Mouse (Mus musculus): Measurements from ENCODE around the gene Ap2s1. TPM values are rescaled to one million over a fixed set of nuclear protein-coding genes. Genes with fewer than 3 reads are reported as not detected.
"Not testable (repeated sequence)": the region's sequence is repeated elsewhere in the genome, so short reads cannot be mapped to it uniquely, and the experiment has no call there.

The Ap2s1 gene
- polyA plus RNA-seq, 2 experiments: 271 TPM

DNA sequence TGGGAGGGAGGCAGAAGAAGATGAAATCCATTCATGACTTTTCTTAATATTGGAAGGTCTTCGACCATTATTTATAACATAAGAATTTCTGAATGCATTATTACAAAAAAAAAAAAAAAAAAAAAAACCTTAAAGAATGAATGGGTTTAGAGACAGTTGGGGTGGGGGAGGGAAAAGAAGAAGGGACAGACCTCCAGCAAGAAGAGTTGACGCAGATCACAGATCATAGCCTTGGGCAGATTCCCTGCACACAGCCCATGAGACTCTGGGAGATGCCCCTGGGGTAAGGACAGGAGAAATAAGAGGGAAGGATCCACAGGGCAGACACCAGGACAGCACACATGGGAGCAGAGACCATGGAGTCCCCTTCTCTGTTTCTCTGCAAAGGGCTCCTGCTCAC lies 16.6 kb upstream of the Ap2s1 start, which contains the start of gene Ceacam9:
Ceacam9 (plus strand) TSS at position 301 of the 400 bp plus-strand sequence.
- H3K4me3 ChIP-seq (replicated peaks; ENCODE audit: low read length): no peak within 1 kb of the TSS
- ATAC-seq (ENCODE audit: low FRiP score, low read depth): no peak
- no peaks in the 10 kb centered on the region for H3K4me1 ChIP-seq (ENCODE audit: control insufficient read depth, insufficient read depth, low read length)
- no peaks in the 10 kb centered on the region for H3K27me3 ChIP-seq (ENCODE audit: control insufficient read depth, insufficient read depth, low read length)
- H3K4me2 ChIP-seq (replicated peaks; ENCODE audit: low read depth, low read length, severe bottlenecking): no peak within 1 kb of the TSS
- H3K36me3 ChIP-seq (ENCODE audit: control insufficient read depth, insufficient read depth, low read length): no peaks in the 10 kb centered on the region
- TF ChIP-seq POLR2A (IDR thresholded peaks at IDR 0.05; ENCODE audit: borderline replicate concordance, extremely low read depth, insufficient read depth, insufficient read length): no peak
- DNase-seq (ENCODE audit: low spot score): no peak
- no peak within 1 kb of the TSS for H3K9ac ChIP-seq (ENCODE audit: low read depth, low read length, severe bottlenecking)
- H3K27ac ChIP-seq (replicated peaks; ENCODE audit: low read depth, low read length): no peak within 1 kb of the TSS
- WGBS: 77% methylated on average over 2 of the region's 2 CpGs
- no peaks in the 10 kb centered on the region for H3K9me3 ChIP-seq (ENCODE audit: control insufficient read depth, low read length)

DNA sequence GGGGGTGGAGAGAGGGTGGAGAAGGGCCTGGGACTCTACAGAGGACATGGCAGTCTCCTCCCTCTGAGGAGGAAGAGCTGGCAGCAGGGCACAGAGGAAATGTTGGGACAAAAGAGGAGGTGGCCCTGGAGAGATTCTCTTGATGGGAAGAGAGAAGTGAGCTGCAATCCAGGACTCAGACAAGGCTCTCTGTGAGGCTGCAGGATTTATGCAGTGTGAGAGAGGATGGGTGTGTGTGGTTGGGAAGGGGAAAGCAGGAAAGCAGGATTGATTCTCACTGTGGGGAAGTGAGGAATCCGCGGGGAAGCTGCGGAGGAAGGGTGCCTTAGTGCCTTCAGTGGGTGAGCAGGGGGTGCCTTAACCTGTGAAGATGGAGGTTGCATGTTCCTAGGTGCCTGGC lies 15.7 kb upstream of the Ap2s1 start:
- H3K27ac ChIP-seq (replicated peaks; ENCODE audit: low read depth, low read length); H3K4me1 ChIP-seq (ENCODE audit: control insufficient read depth, insufficient read depth, low read length); ATAC-seq (ENCODE audit: low FRiP score, low read depth); H3K36me3 ChIP-seq (ENCODE audit: control insufficient read depth, insufficient read depth, low read length); DNase-seq (ENCODE audit: low spot score); H3K4me3 ChIP-seq (replicated peaks; ENCODE audit: low read length); H3K9me3 ChIP-seq (ENCODE audit: control insufficient read depth, low read length); H3K9ac ChIP-seq (ENCODE audit: low read depth, low read length, severe bottlenecking); H3K4me2 ChIP-seq (replicated peaks; ENCODE audit: low read depth, low read length, severe bottlenecking); H3K27me3 ChIP-seq (ENCODE audit: control insufficient read depth, insufficient read depth, low read length): not testable (repeated sequence)
- WGBS: 67% methylated on average over 2 of the region's 3 CpGs

DNA sequence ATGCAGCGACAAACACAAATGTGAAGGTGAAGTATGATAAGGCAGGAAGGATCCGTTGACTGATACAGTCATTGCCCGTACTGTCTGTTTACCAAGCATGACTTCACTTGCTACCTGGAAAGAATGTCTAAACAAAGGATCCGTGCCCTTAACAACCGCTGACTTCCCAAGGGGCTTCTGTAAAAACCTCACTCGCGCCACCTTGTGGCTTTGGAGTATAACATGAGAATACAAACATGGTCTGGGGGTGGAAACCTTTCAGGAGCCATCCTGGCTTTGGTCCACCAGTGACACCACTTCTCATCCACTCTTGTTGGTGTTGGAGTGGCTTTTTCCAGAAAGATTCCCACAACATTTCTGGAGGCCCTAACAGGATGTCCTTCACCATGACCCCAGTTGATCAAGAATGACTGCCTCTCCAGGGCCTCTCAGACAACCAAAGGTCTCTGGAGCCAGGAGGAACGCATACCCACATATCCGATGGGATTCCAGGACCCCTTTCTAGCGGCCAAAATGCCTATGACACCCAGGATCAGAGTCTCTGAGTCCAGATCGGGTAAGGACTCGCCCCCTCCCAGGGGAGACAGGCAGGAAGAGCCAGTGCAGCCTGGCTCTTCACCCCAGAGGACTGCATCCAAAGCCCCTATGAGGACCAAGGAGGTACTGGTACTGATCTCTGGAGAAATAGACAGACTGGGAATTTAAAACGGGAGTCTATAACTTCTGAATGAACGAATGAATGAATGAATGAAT lies 9.4 kb upstream of the Ap2s1 start:
- 28% methylated on average over 14 of the region's 14 CpGs for WGBS
- no peak overlapping the region for H3K27ac ChIP-seq (replicated peaks; ENCODE audit: low read depth, low read length)
- no peaks in the 10 kb centered on the region for H3K27me3 ChIP-seq (ENCODE audit: control insufficient read depth, insufficient read depth, low read length)
- H3K9me3 ChIP-seq (ENCODE audit: control insufficient read depth, low read length): no peaks in the 10 kb centered on the region
- no peak overlapping the region for H3K4me3 ChIP-seq (replicated peaks; ENCODE audit: low read length)
- TF ChIP-seq POLR2A (IDR thresholded peaks at IDR 0.05; ENCODE audit: borderline replicate concordance, extremely low read depth, insufficient read depth, insufficient read length): no peak
- H3K36me3 ChIP-seq (ENCODE audit: control insufficient read depth, insufficient read depth, low read length): no peaks in the 10 kb centered on the region
- no peak overlapping the region for H3K9ac ChIP-seq (ENCODE audit: low read depth, low read length, severe bottlenecking)
- H3K4me2 ChIP-seq (replicated peaks; ENCODE audit: low read depth, low read length, severe bottlenecking): peak overlapping the region; percentile 19; the same call in 1 of the 2 replicates
- ATAC-seq (ENCODE audit: low FRiP score, low read depth): peak; percentile 68; the same call in 1 of the 2 replicates
- no peaks in the 10 kb centered on the region for H3K4me1 ChIP-seq (ENCODE audit: control insufficient read depth, insufficient read depth, low read length)
- peak; percentile 72 for DNase-seq (ENCODE audit: low spot score)

GRCm38 (mm10) chr7:16729563-16729962 lies 8.6 kb upstream of the Ap2s1 start:
- H3K4me2 ChIP-seq (replicated peaks; ENCODE audit: low read depth, low read length, severe bottlenecking): peak overlapping the region; percentile 18; the same call in 1 of the 2 replicates
- 0 out of 2 replicates have a peak, but pooled peaks have one; percentile 45 for ATAC-seq (ENCODE audit: low FRiP score, low read depth)
- H3K4me3 ChIP-seq (replicated peaks; ENCODE audit: low read length); H3K36me3 ChIP-seq (ENCODE audit: control insufficient read depth, insufficient read depth, low read length); H3K27me3 ChIP-seq (ENCODE audit: control insufficient read depth, insufficient read depth, low read length); H3K4me1 ChIP-seq (ENCODE audit: control insufficient read depth, insufficient read depth, low read length); H3K9me3 ChIP-seq (ENCODE audit: control insufficient read depth, low read length); H3K27ac ChIP-seq (replicated peaks; ENCODE audit: low read depth, low read length); H3K9ac ChIP-seq (ENCODE audit: low read depth, low read length, severe bottlenecking): not testable (repeated sequence)
- DNase-seq (ENCODE audit: low spot score): peak; percentile 40
- WGBS: 0% methylated on average over 7 of the region's 7 CpGs

GRCm38 (mm10) chr7:16730791-16731190 lies 7.4 kb upstream of the Ap2s1 start:
- TF ChIP-seq POLR2A (IDR thresholded peaks at IDR 0.05; ENCODE audit: borderline replicate concordance, extremely low read depth, insufficient read depth, insufficient read length): no peak
- H3K27me3 ChIP-seq (ENCODE audit: control insufficient read depth, insufficient read depth, low read length): no peaks in the 10 kb centered on the region
- no peak for DNase-seq (ENCODE audit: low spot score)
- no peak overlapping the region for H3K4me3 ChIP-seq (replicated peaks; ENCODE audit: low read length)
- H3K9me3 ChIP-seq (ENCODE audit: control insufficient read depth, low read length): no peaks in the 10 kb centered on the region
- ATAC-seq (ENCODE audit: low FRiP score, low read depth): no peak
- H3K36me3 ChIP-seq (ENCODE audit: control insufficient read depth, insufficient read depth, low read length): no peaks in the 10 kb centered on the region
- H3K9ac ChIP-seq (ENCODE audit: low read depth, low read length, severe bottlenecking): no peak overlapping the region
- H3K4me1 ChIP-seq (ENCODE audit: control insufficient read depth, insufficient read depth, low read length): no peaks in the 10 kb centered on the region
- no peak overlapping the region for H3K27ac ChIP-seq (replicated peaks; ENCODE audit: low read depth, low read length)
- H3K4me2 ChIP-seq (replicated peaks; ENCODE audit: low read depth, low read length, severe bottlenecking): no peak overlapping the region
- 88% methylated on average over 5 of the region's 6 CpGs for WGBS

All from limb, embryonic 14.5 days (tissue).